Mouse (Mus musculus): ENCODE data around the gene Rtn4.

DNA sequence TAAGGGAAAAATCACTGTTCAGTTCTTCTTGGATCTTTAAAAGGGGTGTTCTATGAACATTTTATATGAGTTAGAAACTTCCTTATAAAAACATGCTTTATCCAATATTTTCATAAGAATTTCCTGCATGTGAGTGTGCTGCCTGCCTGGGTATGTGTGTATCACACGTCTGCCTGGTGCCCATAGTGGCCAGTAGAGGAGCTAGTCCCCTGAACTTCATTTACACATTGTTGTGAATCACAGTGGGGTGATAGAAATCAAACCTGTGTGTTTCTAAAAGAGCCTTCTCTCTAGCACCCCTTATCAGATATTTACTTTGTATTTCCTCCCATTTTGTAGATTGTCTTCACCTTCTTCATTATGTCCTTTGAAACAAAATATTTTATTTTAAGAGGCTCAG, 32.9 kb downstream of the Rtn4 start:
- no peak for TF ChIP-seq POLR2A (IDR thresholded peaks at IDR 0.05; ENCODE audit: control insufficient read depth, low read depth, low read length)
- TF ChIP-seq CTCF (IDR thresholded peaks at IDR 0.05; ENCODE audit: control insufficient read depth, insufficient read depth, insufficient replicate concordance, low read depth, low read length) = no peak
